In the genomic region with DNA sequence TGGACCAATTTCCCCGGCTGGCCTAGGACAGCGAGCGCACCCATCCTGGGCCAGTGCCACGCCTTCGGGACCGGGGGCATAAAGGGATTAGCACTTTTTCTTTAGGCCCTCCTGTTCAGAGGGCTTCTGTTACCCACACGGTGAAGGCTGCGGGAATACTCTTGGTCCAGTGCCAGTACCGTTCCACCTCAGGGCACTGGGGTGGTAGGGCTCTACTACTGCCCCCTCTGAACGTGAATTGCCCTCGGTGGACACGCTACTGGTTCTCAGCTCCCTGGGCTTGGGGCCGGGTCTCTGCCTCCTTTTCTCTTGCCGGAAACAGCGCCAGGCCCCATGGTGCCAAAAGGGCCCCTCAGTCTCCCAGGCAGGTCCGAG, we compare ENCODE assay signal across 8 mouse cellular contexts. TPM values are rescaled to one million over a fixed set of nuclear protein-coding genes. Genes with fewer than 3 reads are reported as not detected.
DNase-seq lines count a peak whose midpoint lies in the region; ATAC-seq and TF ChIP-seq lines count a peak whose summit lies in the region.

No protein-coding gene starts in this region.

- ATAC-seq in heart, postnatal 0 days (ENCODE audit: insufficient read depth, low read depth), result no peak; the same call in 1 of the 2 replicates
- ATAC-seq in embryonic facial prominence, embryonic 12.5 days (ENCODE audit: insufficient number of reproducible peaks, insufficient read depth, low FRiP score, low TSS enrichment), result no peak; the same call in 1 of the 2 replicates
- no peak for ATAC-seq in hindbrain, postnatal 0 days
- no peak; the same call in 1 of the 2 replicates for ATAC-seq in midbrain, postnatal 0 days (ENCODE audit: low FRiP score)
- no peak for ATAC-seq in activated CD4-positive, CD25-positive, alpha-beta regulatory T cell, adult 4 months

- intact Hi-C loops in heart, postnatal 25 days (cut with DNase I), result loop anchor here (5.0 kb wide), 1 partner anchor 186 kb away; no protein-coding TSS in a partner anchor

- TF ChIP-seq CTCF in heart, postnatal 0 days (IDR thresholded peaks at IDR 0.05; ENCODE audit: low read depth), result no peak
- TF ChIP-seq CTCF in hindbrain, postnatal 0 days (IDR thresholded peaks at IDR 0.05; ENCODE audit: low read depth), result no peak
- TF ChIP-seq CTCF in midbrain, postnatal 0 days (IDR thresholded peaks at IDR 0.05), result no peak

- H3K4me2 ChIP-seq in heart, postnatal 0 days (ENCODE audit: low read depth, low read length), result peak overlapping the region; percentile 61
- peak overlapping the region; percentile 64 for H3K4me2 ChIP-seq in embryonic facial prominence, embryonic 12.5 days (replicated peaks)
- H3K4me2 ChIP-seq in hindbrain, postnatal 0 days (ENCODE audit: low read depth, low read length), result peak overlapping the region; percentile 58
- H3K4me2 ChIP-seq in midbrain, postnatal 0 days (ENCODE audit: low read depth, low read length, poor library complexity, severe bottlenecking), result peak overlapping the region; percentile 50

- H3K9ac ChIP-seq in heart, postnatal 0 days (replicated peaks; ENCODE audit: low read depth, low read length), result peak overlapping the region; percentile 44; the same call in 1 of the 2 replicates
- peak overlapping the region; percentile 54 for H3K9ac ChIP-seq in embryonic facial prominence, embryonic 12.5 days
- H3K9ac ChIP-seq in hindbrain, postnatal 0 days (replicated peaks; ENCODE audit: low read length), result peak overlapping the region; percentile 58
- H3K9ac ChIP-seq in midbrain, postnatal 0 days (replicated peaks; ENCODE audit: low read length, poor library complexity, severe bottlenecking), result peak overlapping the region; percentile 64

- H3K27me3 ChIP-seq in heart, postnatal 0 days (ENCODE audit: control insufficient read depth, insufficient read depth, low read length), result no peaks in the 10 kb centered on the region
- no peaks in the 10 kb centered on the region for H3K27me3 ChIP-seq in embryonic facial prominence, embryonic 12.5 days
- H3K27me3 ChIP-seq in hindbrain, postnatal 0 days (ENCODE audit: insufficient read depth, low read length), result no peaks in the 10 kb centered on the region
- H3K27me3 ChIP-seq in midbrain, postnatal 0 days (ENCODE audit: insufficient read depth, low read length), result no peaks in the 10 kb centered on the region

- no peak overlapping the region; the same call in 1 of the 2 replicates for H3K27ac ChIP-seq in heart, postnatal 0 days (ENCODE audit: low read depth)
- peak overlapping the region; percentile 67 for H3K27ac ChIP-seq in embryonic facial prominence, embryonic 12.5 days
- peak overlapping the region; percentile 84 for H3K27ac ChIP-seq in hindbrain, postnatal 0 days
- peak overlapping the region; percentile 74 for H3K27ac ChIP-seq in midbrain, postnatal 0 days (ENCODE audit: low read depth, low read length)

- DNase-seq in heart, postnatal 0 days (ENCODE audit: low spot score), result no peak
- DNase-seq in heart, postnatal 25 days (ENCODE audit: low spot score), result no peak
- no peak for DNase-seq in hindbrain, postnatal 0 days (ENCODE audit: low spot score)
- DNase-seq in midbrain, postnatal 0 days (ENCODE audit: low spot score), result no peak
- no peak for DNase-seq in adipocyte (ENCODE audit: low spot score)
- DNase-seq in thymus, postnatal 0 days (ENCODE audit: low spot score), result no peak

- peaks cover 62% of the 10 kb centered on the region for H3K36me3 ChIP-seq in heart, postnatal 0 days (replicated peaks; ENCODE audit: control insufficient read depth, insufficient read depth, low read length)
- peaks cover 72% of the 10 kb centered on the region for H3K36me3 ChIP-seq in embryonic facial prominence, embryonic 12.5 days
- H3K36me3 ChIP-seq in hindbrain, postnatal 0 days (ENCODE audit: insufficient read depth, low read length), result peaks cover 21% of the 10 kb centered on the region
- peaks cover 16% of the 10 kb centered on the region for H3K36me3 ChIP-seq in midbrain, postnatal 0 days (ENCODE audit: insufficient read depth, low read length)

- no peaks in the 10 kb centered on the region for H3K9me3 ChIP-seq in heart, postnatal 0 days (replicated peaks; ENCODE audit: control insufficient read depth, low read length)
- H3K9me3 ChIP-seq in embryonic facial prominence, embryonic 12.5 days, result no peaks in the 10 kb centered on the region
- H3K9me3 ChIP-seq in hindbrain, postnatal 0 days (ENCODE audit: low read length), result no peaks in the 10 kb centered on the region
- no peaks in the 10 kb centered on the region for H3K9me3 ChIP-seq in midbrain, postnatal 0 days (ENCODE audit: low read length)

- peak overlapping the region; percentile 37 for H3K4me3 ChIP-seq in heart, postnatal 0 days (ENCODE audit: low read depth, low read length)
- peak overlapping the region; percentile 14; the same call in 1 of the 2 replicates for H3K4me3 ChIP-seq in embryonic facial prominence, embryonic 12.5 days
- H3K4me3 ChIP-seq in hindbrain, postnatal 0 days (ENCODE audit: low read length), result peak overlapping the region; percentile 34
- peak overlapping the region; percentile 37 for H3K4me3 ChIP-seq in midbrain, postnatal 0 days (ENCODE audit: low read depth, low read length)

- H3K4me1 ChIP-seq in heart, postnatal 0 days (ENCODE audit: control insufficient read depth, insufficient read depth), result peaks cover 49% of the 10 kb centered on the region
- peaks cover 65% of the 10 kb centered on the region for H3K4me1 ChIP-seq in embryonic facial prominence, embryonic 12.5 days
- H3K4me1 ChIP-seq in hindbrain, postnatal 0 days (ENCODE audit: insufficient read depth, low read length), result peaks cover 35% of the 10 kb centered on the region
- peaks cover 16% of the 10 kb centered on the region for H3K4me1 ChIP-seq in midbrain, postnatal 0 days (ENCODE audit: insufficient read depth, low read length)

- 29% methylated on average over 16 of the region's 16 CpGs for WGBS in heart, postnatal 0 days
- 44% methylated on average over 16 of the region's 16 CpGs for WGBS in embryonic facial prominence, embryonic 12.5 days
- WGBS in hindbrain, postnatal 0 days, result 13% methylated on average over 16 of the region's 16 CpGs
- 18% methylated on average over 16 of the region's 16 CpGs for WGBS in midbrain, postnatal 0 days

- TF ChIP-seq EP300 in heart, postnatal 0 days (IDR thresholded peaks at IDR 0.05; ENCODE audit: low read depth), result peak; percentile 5; the same call in 1 of the 2 replicates

RNA-seq across cellular contexts. Expression of a gene that starts 6.2 kb away (rescaled TPM):
- total RNA-seq in heart, postnatal 0 days (2014; rRNA removed; ENCODE audit: low replicate concordance), result 29.6 and 44.0 TPM in 2 replicates
- polyA plus RNA-seq in heart, postnatal 0 days (2015; fragmentation: Nextera tagmentation; extraction: Ambion mirVana), result 2.1 and 2.3 TPM in 2 replicates
- 10 to 100 TPM; 15.8 to 18.7 TPM for total RNA-seq in heart, postnatal 25 days (2021)
- polyA plus RNA-seq in embryonic facial prominence, embryonic 12.5 days (2016; fragmentation: Nextera tagmentation; extraction: Ambion mirVana), result 12.5 and 13.3 TPM in 2 replicates
- total RNA-seq in hindbrain, postnatal 0 days (2014; rRNA removed), result 114 and 129 TPM in 2 replicates
- 9.3 TPM in 2 replicates for polyA plus RNA-seq in hindbrain, postnatal 0 days (2015; fragmentation: Nextera tagmentation; extraction: Ambion mirVana)
- total RNA-seq in midbrain, postnatal 0 days (2014; rRNA removed), result 108 and 112 TPM in 2 replicates
- 7.6 and 8.1 TPM in 2 replicates for polyA plus RNA-seq in midbrain, postnatal 0 days (2015; fragmentation: Nextera tagmentation; extraction: Ambion mirVana)
- polyA plus RNA-seq in thymus, postnatal 0 days (2015; fragmentation: Nextera tagmentation; extraction: Ambion mirVana), result 5.8 and 7.1 TPM in 2 replicates
- polyA plus RNA-seq in activated CD4-positive, CD25-positive, alpha-beta regulatory T cell, adult 4 months (2017; shearing (Covaris generic)), result under 1 TPM in 1 of 2 experiments, not detected in 1; 0.12 TPM

RNA-seq across cellular contexts. Expression of a gene that starts 40.8 kb away (rescaled TPM):
- 22.0 and 38.7 TPM in 2 replicates for total RNA-seq in heart, postnatal 0 days (2014; rRNA removed; ENCODE audit: low replicate concordance)
- polyA plus RNA-seq in heart, postnatal 0 days (2015; fragmentation: Nextera tagmentation; extraction: Ambion mirVana), result 11.7 and 13.7 TPM in 2 replicates
- 10 to 100 TPM; 14.1 to 17.5 TPM for total RNA-seq in heart, postnatal 25 days (2021)
- 40.3 and 46.1 TPM in 2 replicates for polyA plus RNA-seq in embryonic facial prominence, embryonic 12.5 days (2016; fragmentation: Nextera tagmentation; extraction: Ambion mirVana)
- total RNA-seq in hindbrain, postnatal 0 days (2014; rRNA removed), result 37.1 and 57.3 TPM in 2 replicates
- 19.0 and 19.8 TPM in 2 replicates for polyA plus RNA-seq in hindbrain, postnatal 0 days (2015; fragmentation: Nextera tagmentation; extraction: Ambion mirVana)
- total RNA-seq in midbrain, postnatal 0 days (2014; rRNA removed), result 35.2 and 38.8 TPM in 2 replicates
- 19.2 and 19.8 TPM in 2 replicates for polyA plus RNA-seq in midbrain, postnatal 0 days (2015; fragmentation: Nextera tagmentation; extraction: Ambion mirVana)
- polyA plus RNA-seq in thymus, postnatal 0 days (2015; fragmentation: Nextera tagmentation; extraction: Ambion mirVana), result 28.6 and 35.2 TPM in 2 replicates
- 1 to 10 TPM; 1.5 to 5.3 TPM for polyA plus RNA-seq in activated CD4-positive, CD25-positive, alpha-beta regulatory T cell, adult 4 months (2017; shearing (Covaris generic))

RNA-seq across cellular contexts. Expression of a gene that starts 59.4 kb away (rescaled TPM):
- total RNA-seq in heart, postnatal 0 days (2014; rRNA removed; ENCODE audit: low replicate concordance), result 67.7 and 70.4 TPM in 2 replicates
- polyA plus RNA-seq in heart, postnatal 0 days (2015; fragmentation: Nextera tagmentation; extraction: Ambion mirVana), result 99.7 and 105 TPM in 2 replicates
- total RNA-seq in heart, postnatal 25 days (2021), result 10 to 100 TPM; 75.1 to 82.8 TPM
- polyA plus RNA-seq in embryonic facial prominence, embryonic 12.5 days (2016; fragmentation: Nextera tagmentation; extraction: Ambion mirVana), result 143 TPM in 2 replicates
- total RNA-seq in hindbrain, postnatal 0 days (2014; rRNA removed), result 366 and 402 TPM in 2 replicates
- polyA plus RNA-seq in hindbrain, postnatal 0 days (2015; fragmentation: Nextera tagmentation; extraction: Ambion mirVana), result 672 and 704 TPM in 2 replicates
- 420 and 473 TPM in 2 replicates for total RNA-seq in midbrain, postnatal 0 days (2014; rRNA removed)
- 741 and 750 TPM in 2 replicates for polyA plus RNA-seq in midbrain, postnatal 0 days (2015; fragmentation: Nextera tagmentation; extraction: Ambion mirVana)
- polyA plus RNA-seq in thymus, postnatal 0 days (2015; fragmentation: Nextera tagmentation; extraction: Ambion mirVana), result 192 and 207 TPM in 2 replicates
- 10 to 100 TPM; 42.0 to 53.0 TPM for polyA plus RNA-seq in activated CD4-positive, CD25-positive, alpha-beta regulatory T cell, adult 4 months (2017; shearing (Covaris generic))
